Mouse (Mus musculus): ENCODE results near the gene Tnfsf8. TPM values are rescaled to one million over a fixed set of nuclear protein-coding genes. Genes with fewer than 3 reads are reported as not detected.

Tnfsf8 gene
- polyA plus RNA-seq, 1 experiment = 0.03 TPM

DNA sequence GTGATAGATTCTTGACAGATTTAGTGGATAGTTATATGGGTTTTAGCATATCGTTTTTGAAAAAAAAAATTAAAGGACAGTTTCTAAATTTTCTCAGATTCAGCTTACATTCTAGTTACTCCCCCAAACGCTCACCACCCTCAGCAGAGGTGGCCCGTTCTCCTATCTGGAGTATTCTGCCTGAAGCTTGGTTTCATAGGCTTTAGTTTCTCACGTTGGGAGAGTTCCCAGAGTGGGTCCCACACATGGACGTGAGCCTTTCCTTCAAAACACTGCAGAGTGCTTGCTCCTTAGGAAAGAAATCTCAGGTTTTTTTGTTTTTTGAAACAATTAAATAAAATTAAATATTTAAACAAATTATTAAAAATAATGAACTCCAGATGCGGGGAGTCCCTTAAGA is 4.4 kb downstream of the Tnfsf8 start:
- Histone ChIP-seq H3K27me3 (ENCODE audit: control insufficient read depth, insufficient read depth, low read length) (no peaks in the 10 kb centered on the region; the same call in 1 of the 2 replicates), H3K27ac (ENCODE audit: insufficient read depth, low read length) (no peak overlapping the region), H3K4me1 (ENCODE audit: control insufficient read depth, insufficient read depth, low read length) (no peaks in the 10 kb centered on the region), H3K4me3 (replicated peaks; ENCODE audit: insufficient read depth, low read depth, low read length) (no peak overlapping the region)
- no peak for DNase-seq
- no peak for TF ChIP-seq CTCF (IDR thresholded peaks at IDR 0.05; ENCODE audit: borderline replicate concordance, insufficient read depth, low read depth, low read length)
- no peak for TF ChIP-seq POLR2A (IDR thresholded peaks at IDR 0.05; ENCODE audit: borderline replicate concordance, insufficient read depth, low read length)
- WGBS = 91% methylated on average over 6 of the region's 6 CpGs

DNA sequence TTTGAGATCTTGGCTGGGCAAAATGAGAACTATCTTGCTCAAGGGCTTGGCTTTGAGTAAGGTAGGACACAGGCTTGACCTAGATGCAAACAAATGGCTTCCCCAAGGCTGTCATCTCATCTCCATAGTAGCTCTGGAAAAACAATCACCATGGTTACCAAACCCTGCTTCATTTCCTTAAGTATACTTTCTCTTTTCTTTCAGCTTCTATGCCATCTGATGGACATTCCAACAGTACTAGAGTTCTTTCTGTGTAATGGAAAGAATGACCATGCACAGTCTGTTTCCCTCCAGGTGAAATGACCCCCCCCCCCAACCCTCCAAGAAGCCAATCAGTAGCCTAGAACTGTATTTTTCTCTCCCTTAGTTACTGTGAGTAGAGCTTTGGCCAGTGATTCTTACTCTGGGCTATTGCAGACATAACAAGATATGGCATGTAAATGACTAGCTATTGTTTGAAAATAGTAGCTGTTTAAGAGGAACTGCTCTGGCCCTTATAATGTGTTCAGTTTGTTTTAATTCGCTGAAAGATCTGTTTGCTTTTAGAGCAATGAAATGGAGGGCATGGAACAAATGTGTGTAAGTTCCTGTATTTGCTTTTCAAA is 7.3 kb downstream of the Tnfsf8 start:
- H3K4me1 ChIP-seq (ENCODE audit: control insufficient read depth, insufficient read depth, low read length) = no peaks in the 10 kb centered on the region
- TF ChIP-seq CTCF (IDR thresholded peaks at IDR 0.05; ENCODE audit: borderline replicate concordance, insufficient read depth, low read depth, low read length) (no peak), POLR2A (IDR thresholded peaks at IDR 0.05; ENCODE audit: borderline replicate concordance, insufficient read depth, low read length) (no peak)
- H3K4me3 ChIP-seq (replicated peaks; ENCODE audit: insufficient read depth, low read depth, low read length) = no peak overlapping the region
- H3K27ac ChIP-seq (ENCODE audit: insufficient read depth, low read length) = no peak overlapping the region
- WGBS = 90% methylated on average over 1 of the region's 1 CpGs
- no peaks in the 10 kb centered on the region for H3K27me3 ChIP-seq (ENCODE audit: control insufficient read depth, insufficient read depth, low read length)
- peak in 1 of 2 experiments; percentile 28 for DNase-seq

DNA sequence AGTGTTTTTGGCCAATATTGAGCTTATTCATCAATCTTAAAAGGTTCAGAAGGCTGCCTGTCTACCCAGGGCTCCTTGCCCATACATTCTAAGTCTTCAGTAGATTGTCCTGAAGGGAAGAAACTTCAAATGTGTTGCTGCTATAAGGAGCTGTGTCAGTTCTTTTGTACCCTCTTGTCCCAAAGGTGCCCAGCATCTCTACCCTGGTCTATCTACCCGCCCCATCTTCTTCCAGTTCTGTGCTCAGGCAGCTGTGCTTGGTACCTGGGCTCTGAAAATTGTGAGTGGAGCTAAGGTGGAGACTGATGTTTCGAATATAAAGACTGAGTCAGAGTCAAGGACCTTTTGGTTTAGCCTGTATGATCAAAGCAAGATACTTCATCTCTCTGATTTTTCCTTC is 11.1 kb downstream of the Tnfsf8 start:
- 97% methylated on average over 2 of the region's 2 CpGs for WGBS

DNA sequence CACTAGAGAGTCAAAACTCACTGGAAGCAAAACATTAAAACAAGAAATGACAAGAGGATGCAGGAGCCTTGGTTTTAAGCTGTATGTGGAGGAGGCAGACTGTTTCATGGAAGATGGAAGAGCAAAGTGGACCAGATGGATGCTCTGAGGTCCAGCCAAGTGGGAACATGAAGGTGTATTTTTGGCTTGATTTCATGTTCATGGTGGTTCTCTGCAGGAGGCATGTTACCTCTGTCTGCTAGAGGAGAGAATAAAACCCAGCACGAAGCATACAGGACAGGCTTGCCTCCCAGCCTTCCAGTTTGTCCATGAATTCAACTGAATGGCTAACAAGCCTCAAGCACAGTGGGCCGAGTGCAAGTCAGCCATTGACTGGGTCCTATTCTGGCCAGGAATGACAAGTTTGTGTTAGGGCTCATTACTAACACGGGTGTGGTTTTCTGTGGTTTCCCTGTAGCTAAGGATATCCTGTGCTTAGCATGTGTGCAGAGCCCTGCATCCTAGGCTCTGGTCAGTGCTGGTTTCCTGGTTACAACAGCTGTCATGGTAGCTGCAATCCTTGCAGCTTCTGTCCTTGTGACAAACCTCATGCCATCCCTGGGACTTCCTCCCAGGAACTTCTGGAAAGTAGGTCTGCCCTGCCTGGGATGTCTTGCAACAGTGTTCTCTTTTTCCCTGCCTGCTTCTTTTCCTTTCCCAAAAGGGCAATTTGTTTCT is 14.1 kb downstream of the Tnfsf8 start:
- H3K4me1 ChIP-seq (ENCODE audit: control insufficient read depth, insufficient read depth, low read length) = peaks cover 8% of the 10 kb centered on the region; the same call in 1 of the 2 replicates
- no peak overlapping the region for H3K27ac ChIP-seq (ENCODE audit: insufficient read depth, low read length)
- no peaks in the 10 kb centered on the region for H3K27me3 ChIP-seq (ENCODE audit: control insufficient read depth, insufficient read depth, low read length)
- WGBS = 11% methylated on average over 3 of the region's 3 CpGs
- TF ChIP-seq POLR2A (IDR thresholded peaks at IDR 0.05; ENCODE audit: borderline replicate concordance, insufficient read depth, low read length) = no peak
- no peak for TF ChIP-seq CTCF (IDR thresholded peaks at IDR 0.05; ENCODE audit: borderline replicate concordance, insufficient read depth, low read depth, low read length)
- DNase-seq = peak; percentile 33 to 74
- H3K4me3 ChIP-seq (replicated peaks; ENCODE audit: insufficient read depth, low read depth, low read length) = no peak overlapping the region

More for the DNA sequence above, 11.1 kb downstream of the Tnfsf8 start:
- no peak for DNase-seq
- H3K4me3 ChIP-seq (replicated peaks; ENCODE audit: insufficient read depth, low read depth, low read length) = no peak overlapping the region
- no peak for TF ChIP-seq CTCF (IDR thresholded peaks at IDR 0.05; ENCODE audit: borderline replicate concordance, insufficient read depth, low read depth, low read length)
- no peak for TF ChIP-seq POLR2A (IDR thresholded peaks at IDR 0.05; ENCODE audit: borderline replicate concordance, insufficient read depth, low read length)
- no peaks in the 10 kb centered on the region for H3K27me3 ChIP-seq (ENCODE audit: control insufficient read depth, insufficient read depth, low read length)
- H3K27ac ChIP-seq (ENCODE audit: insufficient read depth, low read length) = no peak overlapping the region
- H3K4me1 ChIP-seq (ENCODE audit: control insufficient read depth, insufficient read depth, low read length) = peaks cover 8% of the 10 kb centered on the region; the same call in 1 of the 2 replicates

DNA sequence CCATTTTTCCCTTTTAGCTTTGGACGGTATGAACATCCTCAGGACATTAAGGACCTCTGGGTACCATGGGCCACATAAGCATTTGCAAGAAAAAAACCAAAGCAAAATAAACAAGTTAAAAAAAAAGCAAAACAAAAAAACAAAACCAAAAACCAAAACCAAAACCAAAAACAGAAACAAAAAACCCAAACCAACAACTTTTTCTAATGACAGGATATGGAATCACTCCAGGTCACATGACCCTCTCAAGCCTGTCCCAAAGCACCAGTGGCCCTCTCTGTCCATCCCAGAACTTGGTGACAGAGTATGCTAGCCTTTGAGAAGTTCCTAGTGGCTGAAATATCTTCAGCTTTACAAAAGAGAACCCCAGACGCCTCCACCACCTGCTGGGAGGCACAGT is 15.4 kb downstream of the Tnfsf8 start:
- no peak overlapping the region for H3K4me3 ChIP-seq (replicated peaks; ENCODE audit: insufficient read depth, low read depth, low read length)
- TF ChIP-seq CTCF (IDR thresholded peaks at IDR 0.05; ENCODE audit: borderline replicate concordance, insufficient read depth, low read depth, low read length) (no peak), POLR2A (IDR thresholded peaks at IDR 0.05; ENCODE audit: borderline replicate concordance, insufficient read depth, low read length) (no peak)
- no peaks in the 10 kb centered on the region for H3K27me3 ChIP-seq (ENCODE audit: control insufficient read depth, insufficient read depth, low read length)
- no peak overlapping the region for H3K27ac ChIP-seq (ENCODE audit: insufficient read depth, low read length)
- DNase-seq = no peak
- 87% methylated on average over 2 of the region's 2 CpGs for WGBS
- H3K4me1 ChIP-seq (ENCODE audit: control insufficient read depth, insufficient read depth, low read length) = peaks cover 8% of the 10 kb centered on the region; the same call in 1 of the 2 replicates

DNA sequence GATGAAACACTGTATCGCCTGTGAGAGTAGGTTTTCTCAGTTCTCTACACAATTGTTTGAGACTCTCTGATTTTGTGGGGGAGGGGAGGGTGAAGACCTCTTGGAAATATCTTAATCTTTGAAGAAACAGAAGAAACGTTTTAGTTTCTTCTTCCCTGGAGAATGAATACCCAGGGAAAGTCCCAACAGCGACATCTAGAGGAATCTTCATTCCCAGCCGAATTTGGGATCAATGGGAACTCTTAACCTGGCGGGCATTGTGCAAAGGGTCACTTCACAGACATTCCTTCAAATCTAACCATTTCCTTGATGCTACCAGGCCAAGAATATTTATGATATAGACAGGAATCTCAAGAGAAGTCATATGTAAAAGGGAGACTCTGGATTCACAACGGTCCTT is 17.2 kb downstream of the Tnfsf8 start:
- no peak overlapping the region for H3K4me3 ChIP-seq (replicated peaks; ENCODE audit: insufficient read depth, low read depth, low read length)
- H3K27me3 ChIP-seq (ENCODE audit: control insufficient read depth, insufficient read depth, low read length) = no peaks in the 10 kb centered on the region
- 36% methylated on average over 6 of the region's 6 CpGs for WGBS
- H3K27ac ChIP-seq (ENCODE audit: insufficient read depth, low read length) = no peak overlapping the region
- peak in 1 of 2 experiments; percentile 16 for DNase-seq
- TF ChIP-seq CTCF (IDR thresholded peaks at IDR 0.05; ENCODE audit: borderline replicate concordance, insufficient read depth, low read depth, low read length) = peak; percentile 36; the same call in 1 of the 2 replicates
- no peak for TF ChIP-seq POLR2A (IDR thresholded peaks at IDR 0.05; ENCODE audit: borderline replicate concordance, insufficient read depth, low read length)
- H3K4me1 ChIP-seq (ENCODE audit: control insufficient read depth, insufficient read depth, low read length) = peaks cover 8% of the 10 kb centered on the region; the same call in 1 of the 2 replicates

DNA sequence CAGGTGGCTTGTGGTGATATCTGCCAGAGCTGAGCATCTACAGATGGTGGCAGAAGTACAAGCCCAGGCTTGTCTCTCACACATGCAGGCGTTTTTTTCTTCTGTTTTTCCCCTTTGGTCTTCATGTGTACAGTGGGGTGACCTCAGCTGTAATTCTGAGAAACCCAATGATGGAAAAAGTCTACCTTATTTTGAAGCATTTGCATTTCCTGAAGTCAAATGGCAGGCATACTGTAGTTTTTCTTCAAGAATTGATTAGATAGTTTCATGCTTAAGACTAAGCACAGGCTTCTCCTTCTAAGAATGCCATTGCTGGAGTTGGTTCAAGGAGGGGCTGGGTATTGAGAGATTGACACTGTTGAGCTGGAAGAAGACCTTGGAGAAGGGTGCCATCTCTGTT is 18.9 kb downstream of the Tnfsf8 start:
- no peak for TF ChIP-seq CTCF (IDR thresholded peaks at IDR 0.05; ENCODE audit: borderline replicate concordance, insufficient read depth, low read depth, low read length)
- no peak for TF ChIP-seq POLR2A (IDR thresholded peaks at IDR 0.05; ENCODE audit: borderline replicate concordance, insufficient read depth, low read length)
- Histone ChIP-seq H3K27me3 (ENCODE audit: control insufficient read depth, insufficient read depth, low read length) (no peaks in the 10 kb centered on the region; the same call in 1 of the 2 replicates), H3K27ac (ENCODE audit: insufficient read depth, low read length) (no peak overlapping the region), H3K4me1 (ENCODE audit: control insufficient read depth, insufficient read depth, low read length) (peaks cover 6% of the 10 kb centered on the region; the same call in 1 of the 2 replicates), H3K4me3 (replicated peaks; ENCODE audit: insufficient read depth, low read depth, low read length) (no peak overlapping the region)
- 63% methylated on average over 1 of the region's 1 CpGs for WGBS
- no peak for DNase-seq

DNA sequence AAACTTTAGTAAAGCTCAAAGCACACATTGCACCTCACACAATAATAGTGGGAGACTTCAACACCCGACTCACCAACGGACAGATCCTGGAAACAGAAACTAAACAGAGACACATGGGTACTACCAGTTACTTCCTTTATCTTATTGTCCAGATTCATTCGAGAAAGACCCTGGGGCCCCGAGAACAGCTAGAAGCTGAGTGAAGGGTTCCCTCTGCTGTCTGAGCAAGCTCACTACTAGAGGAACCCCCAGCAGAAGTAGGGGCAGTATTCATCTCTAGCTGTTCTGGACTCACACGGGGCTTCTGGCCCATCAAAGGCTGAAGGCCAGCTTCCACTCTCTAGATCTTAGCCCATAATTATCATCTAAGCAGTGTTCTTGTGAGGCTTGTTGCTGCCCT is 20.7 kb downstream of the Tnfsf8 start:
- Histone ChIP-seq H3K4me3 (replicated peaks; ENCODE audit: insufficient read depth, low read depth, low read length) (no peak overlapping the region), H3K4me1 (ENCODE audit: control insufficient read depth, insufficient read depth, low read length) (no peaks in the 10 kb centered on the region), H3K27ac (ENCODE audit: insufficient read depth, low read length) (no peak overlapping the region), H3K27me3 (ENCODE audit: control insufficient read depth, insufficient read depth, low read length) (no peaks in the 10 kb centered on the region; the same call in 1 of the 2 replicates)
- no peak for DNase-seq
- WGBS = 48% methylated on average over 5 of the region's 5 CpGs
- TF ChIP-seq CTCF (IDR thresholded peaks at IDR 0.05; ENCODE audit: borderline replicate concordance, insufficient read depth, low read depth, low read length) (no peak), POLR2A (IDR thresholded peaks at IDR 0.05; ENCODE audit: borderline replicate concordance, insufficient read depth, low read length) (no peak)

Measured in cerebellum, adult 2 months (tissue).